Mouse (Mus musculus): ENCODE measurements around the gene Barx2.

DNA sequence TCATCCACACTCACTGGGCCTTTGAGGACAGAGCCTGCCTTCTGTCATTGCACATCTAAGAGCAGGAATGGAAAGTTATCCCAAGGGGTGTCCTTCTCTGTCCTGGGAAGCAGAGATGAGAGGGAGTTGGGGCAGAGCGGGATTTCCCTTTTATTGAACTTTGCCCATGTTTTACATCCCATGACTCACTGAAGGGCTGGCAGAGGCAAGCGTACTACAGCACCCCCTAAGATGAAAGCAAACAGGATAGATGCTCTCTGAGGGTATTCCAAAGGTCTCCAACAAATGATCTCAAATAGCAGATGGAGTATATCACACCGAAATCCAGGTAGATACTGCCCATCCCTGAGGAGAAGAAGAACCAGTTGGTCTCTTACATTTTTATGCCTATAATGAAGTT, 37.7 kb downstream of the Barx2 start:
- TF ChIP-seq POLR2A (IDR thresholded peaks at IDR 0.05; ENCODE audit: low read depth, low read length) (no peak), CTCF (IDR thresholded peaks at IDR 0.05; ENCODE audit: borderline replicate concordance, insufficient read depth, low read length) (no peak)

Data from embryonic fibroblast, embryonic 13.5 days (primary cell).